Mouse (Mus musculus): ENCODE data around the gene Cntfr. TPM values are rescaled to one million over a fixed set of nuclear protein-coding genes. Genes with fewer than 3 reads are reported as not detected.
A peak's percentile ranks its signal among the peaks of the same experiment; 100 is the strongest.

The Cntfr gene
- polyA plus RNA-seq, 1 experiment: not detected

- Histone ChIP-seq H3K36me3 (ENCODE audit: control insufficient read depth) (no peaks in the 10 kb centered on the region), H3K4me1 (ENCODE audit: control insufficient read depth) (peaks cover 15% of the 10 kb centered on the region), H3K27me3 (ENCODE audit: control insufficient read depth) (no peaks in the 10 kb centered on the region), H3K9me3 (ENCODE audit: control insufficient read depth, low read length) (no peaks in the 10 kb centered on the region), H3K4me3 (replicated peaks) (no peak overlapping the region)
- no peak for TF ChIP-seq TAL1 (IDR thresholded peaks at IDR 0.05; ENCODE audit: low read length)
- no peak for TF ChIP-seq GATA1 (IDR thresholded peaks at IDR 0.05; ENCODE audit: low read length)
Measured at GRCm38 (mm10) chr4:41655525-41655924, 41.4 kb downstream of the Cntfr start.

GRCm38 (mm10) chr4:41654217-41654616 is 42.7 kb downstream of the Cntfr start:
- no peaks in the 10 kb centered on the region for H3K27me3 ChIP-seq (ENCODE audit: control insufficient read depth)
- H3K9me3 ChIP-seq (ENCODE audit: control insufficient read depth, low read length): no peaks in the 10 kb centered on the region
- no peaks in the 10 kb centered on the region for H3K36me3 ChIP-seq (ENCODE audit: control insufficient read depth)
- TF ChIP-seq GATA1 (IDR thresholded peaks at IDR 0.05; ENCODE audit: low read length): no peak
- TF ChIP-seq TAL1 (IDR thresholded peaks at IDR 0.05; ENCODE audit: low read length): no peak
- peaks cover 17% of the 10 kb centered on the region for H3K4me1 ChIP-seq (ENCODE audit: control insufficient read depth)
- no peak overlapping the region for H3K4me3 ChIP-seq (replicated peaks)

DNA sequence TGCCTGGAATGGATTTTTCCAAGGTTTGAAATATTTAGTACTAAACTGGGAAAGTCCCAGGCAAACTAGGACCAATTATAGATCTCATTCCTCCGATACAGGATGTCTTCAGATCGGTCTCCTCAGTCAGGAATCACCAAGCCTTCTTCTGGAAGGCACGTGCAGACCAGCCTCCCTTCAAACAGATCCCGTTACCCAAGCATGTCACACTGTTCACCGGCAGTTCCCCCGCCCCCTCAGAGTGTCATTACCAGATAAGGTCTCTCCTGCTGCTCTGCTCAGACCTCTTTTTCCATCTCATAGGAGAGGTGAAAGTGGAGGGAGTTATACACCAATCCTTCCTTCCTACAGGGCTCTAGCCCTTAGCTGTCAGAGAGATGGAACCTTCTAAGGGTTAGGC is 43.2 kb downstream of the Cntfr start:
- Histone ChIP-seq H3K27me3 (ENCODE audit: control insufficient read depth) (no peaks in the 10 kb centered on the region), H3K4me3 (replicated peaks) (no peak overlapping the region), H3K36me3 (ENCODE audit: control insufficient read depth) (no peaks in the 10 kb centered on the region), H3K9me3 (ENCODE audit: control insufficient read depth, low read length) (no peaks in the 10 kb centered on the region), H3K4me1 (ENCODE audit: control insufficient read depth) (peaks cover 18% of the 10 kb centered on the region)
- TF ChIP-seq GATA1 (IDR thresholded peaks at IDR 0.05; ENCODE audit: low read length) (no peak), TAL1 (IDR thresholded peaks at IDR 0.05; ENCODE audit: low read length) (no peak)

DNA sequence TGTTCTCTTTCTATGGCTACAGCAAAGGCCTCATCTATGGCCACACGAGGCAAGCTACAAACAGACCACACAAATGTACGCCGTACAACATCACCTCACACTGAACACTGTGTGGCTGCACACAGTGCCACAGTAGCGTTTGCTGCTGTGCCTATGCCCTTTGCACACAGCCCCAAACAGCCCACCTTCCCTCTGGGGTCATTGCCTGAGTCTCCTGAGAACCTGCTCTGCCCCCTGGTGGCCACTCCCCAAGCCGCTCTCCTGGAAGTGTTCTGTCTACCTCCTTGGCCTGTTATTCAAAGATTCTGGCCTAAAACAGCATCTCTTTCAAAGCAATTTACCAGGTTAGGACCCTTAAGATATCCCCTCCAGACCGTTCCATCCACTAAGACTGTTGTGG is 43.6 kb downstream of the Cntfr start:
- Histone ChIP-seq H3K36me3 (ENCODE audit: control insufficient read depth) (no peaks in the 10 kb centered on the region), H3K4me1 (ENCODE audit: control insufficient read depth) (peaks cover 19% of the 10 kb centered on the region), H3K4me3 (replicated peaks) (no peak overlapping the region), H3K9me3 (ENCODE audit: control insufficient read depth, low read length) (no peaks in the 10 kb centered on the region), H3K27me3 (ENCODE audit: control insufficient read depth) (no peaks in the 10 kb centered on the region)
- TF ChIP-seq TAL1 (IDR thresholded peaks at IDR 0.05; ENCODE audit: low read length) (no peak), GATA1 (IDR thresholded peaks at IDR 0.05; ENCODE audit: low read length) (no peak)

DNA sequence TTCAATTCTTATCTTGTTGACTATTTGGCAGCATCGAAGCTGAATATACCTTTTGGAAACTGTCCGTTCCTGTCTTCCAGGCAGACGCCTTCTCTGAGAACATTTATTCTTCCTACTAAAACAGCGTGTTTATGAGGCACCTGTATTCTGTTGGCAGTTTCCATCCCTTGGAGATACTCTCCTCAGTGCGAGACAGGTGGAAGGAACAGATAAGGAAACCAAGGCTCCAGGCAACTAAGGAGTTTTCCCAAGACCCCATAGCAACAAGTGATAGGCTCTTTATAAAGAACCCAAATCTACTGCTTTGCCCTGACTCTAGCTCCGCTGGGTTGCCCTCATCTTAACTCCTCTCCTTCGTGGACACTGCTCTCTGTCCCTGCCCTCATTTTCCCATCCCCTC is 48.3 kb downstream of the Cntfr start:
- no peak overlapping the region for H3K4me3 ChIP-seq (replicated peaks)
- peaks cover 17% of the 10 kb centered on the region for H3K4me1 ChIP-seq (ENCODE audit: control insufficient read depth)
- peak; percentile 40; the same call in 2 of the 3 replicates for TF ChIP-seq TAL1 (IDR thresholded peaks at IDR 0.05; ENCODE audit: low read length)
- no peak; the same call in 1 of the 2 replicates for TF ChIP-seq GATA1 (IDR thresholded peaks at IDR 0.05; ENCODE audit: low read length)
- H3K36me3 ChIP-seq (ENCODE audit: control insufficient read depth): no peaks in the 10 kb centered on the region
- H3K27me3 ChIP-seq (ENCODE audit: control insufficient read depth): no peaks in the 10 kb centered on the region
- no peaks in the 10 kb centered on the region for H3K9me3 ChIP-seq (ENCODE audit: control insufficient read depth, low read length)

DNA sequence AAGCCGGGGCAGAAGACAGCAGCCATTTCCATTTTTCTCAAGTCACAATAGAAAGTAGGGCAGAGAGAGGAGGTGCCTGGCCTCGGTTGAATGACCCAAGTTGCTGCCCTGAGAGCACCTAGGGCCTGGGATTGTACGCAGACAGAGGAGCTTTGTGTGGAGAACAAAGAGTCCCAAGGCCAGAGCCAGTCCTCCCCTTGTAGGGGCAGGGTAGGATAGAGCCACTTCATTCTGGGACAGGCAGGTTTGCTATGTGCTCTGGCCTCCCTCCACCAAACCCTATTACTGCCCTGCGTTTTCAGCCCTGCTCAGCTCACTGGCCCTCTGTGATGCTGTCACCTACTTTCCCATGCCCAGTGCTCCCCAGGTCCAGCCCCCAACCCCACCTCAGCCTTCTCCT is 48.7 kb downstream of the Cntfr start:
- Histone ChIP-seq H3K9me3 (ENCODE audit: control insufficient read depth, low read length) (no peaks in the 10 kb centered on the region), H3K4me1 (ENCODE audit: control insufficient read depth) (peaks cover 17% of the 10 kb centered on the region), H3K4me3 (replicated peaks) (no peak overlapping the region), H3K27me3 (ENCODE audit: control insufficient read depth) (no peaks in the 10 kb centered on the region), H3K36me3 (ENCODE audit: control insufficient read depth) (no peaks in the 10 kb centered on the region)
- TF ChIP-seq TAL1 (IDR thresholded peaks at IDR 0.05; ENCODE audit: low read length) (no peak), GATA1 (IDR thresholded peaks at IDR 0.05; ENCODE audit: low read length) (no peak)

DNA sequence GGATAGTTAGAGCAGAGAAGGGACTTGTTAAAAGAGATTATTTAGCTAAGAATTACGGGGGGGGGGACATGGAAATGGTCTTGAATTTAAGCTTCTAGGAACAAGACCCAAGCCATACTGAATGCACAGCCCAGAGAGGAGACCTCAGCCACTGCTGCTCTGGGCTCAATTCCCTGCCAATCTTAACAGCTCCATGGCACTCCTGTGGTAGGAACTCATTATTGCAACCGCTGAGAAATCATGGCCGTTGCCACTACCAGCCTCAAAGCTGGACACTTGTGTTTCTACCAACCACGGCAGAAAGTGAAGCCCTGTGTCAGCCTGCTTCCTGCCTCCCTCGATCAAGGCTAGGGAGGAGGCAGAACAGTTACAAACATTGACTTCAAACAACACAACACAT is 51.4 kb downstream of the Cntfr start:
- H3K9me3 ChIP-seq (ENCODE audit: control insufficient read depth, low read length): no peaks in the 10 kb centered on the region
- H3K4me1 ChIP-seq (ENCODE audit: control insufficient read depth): peaks cover 21% of the 10 kb centered on the region
- TF ChIP-seq TAL1 (IDR thresholded peaks at IDR 0.05; ENCODE audit: low read length): no peak
- TF ChIP-seq GATA1 (IDR thresholded peaks at IDR 0.05; ENCODE audit: low read length): no peak
- H3K36me3 ChIP-seq (ENCODE audit: control insufficient read depth): no peaks in the 10 kb centered on the region
- H3K27me3 ChIP-seq (ENCODE audit: control insufficient read depth): peaks cover 2% of the 10 kb centered on the region; the same call in 1 of the 2 replicates
- no peak overlapping the region for H3K4me3 ChIP-seq (replicated peaks)

DNA sequence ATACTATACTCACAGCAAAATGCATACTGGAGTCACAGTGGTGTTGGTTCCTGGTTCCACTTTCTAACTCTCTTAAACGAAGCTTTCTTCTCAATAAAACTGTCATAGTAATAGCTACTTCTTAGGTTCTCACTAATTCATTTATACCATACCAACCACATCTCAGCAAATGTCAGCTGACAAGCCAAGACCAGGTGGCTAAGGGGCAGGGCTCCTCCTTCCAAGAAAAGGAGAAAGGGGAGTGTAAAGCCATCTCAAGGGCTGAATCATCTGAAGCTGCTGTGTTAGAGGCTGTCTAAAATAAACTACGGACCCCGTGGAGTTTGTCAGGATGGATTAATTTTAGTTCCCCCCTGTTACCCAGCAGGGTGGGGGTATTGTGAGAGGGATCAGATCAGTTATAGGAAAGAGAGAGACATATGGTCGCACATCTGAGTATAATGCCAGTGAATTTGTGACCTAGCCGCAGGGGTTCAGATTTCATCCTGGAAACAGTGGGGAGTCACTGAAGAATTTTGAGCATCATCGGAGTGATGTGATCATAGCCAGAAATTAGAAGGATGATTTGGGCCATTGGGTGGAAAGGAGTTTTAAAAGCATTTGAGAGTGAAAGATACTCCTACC is 55.6 kb downstream of the Cntfr start:
- Histone ChIP-seq H3K9me3 (ENCODE audit: control insufficient read depth, low read length) (no peaks in the 10 kb centered on the region), H3K36me3 (ENCODE audit: control insufficient read depth) (no peaks in the 10 kb centered on the region), H3K4me1 (ENCODE audit: control insufficient read depth) (peaks cover 13% of the 10 kb centered on the region), H3K27me3 (ENCODE audit: control insufficient read depth) (peaks cover 36% of the 10 kb centered on the region), H3K4me3 (replicated peaks) (no peak overlapping the region)
- TF ChIP-seq GATA1 (IDR thresholded peaks at IDR 0.05; ENCODE audit: low read length): no peak
- TF ChIP-seq TAL1 (IDR thresholded peaks at IDR 0.05; ENCODE audit: low read length): no peak

DNA sequence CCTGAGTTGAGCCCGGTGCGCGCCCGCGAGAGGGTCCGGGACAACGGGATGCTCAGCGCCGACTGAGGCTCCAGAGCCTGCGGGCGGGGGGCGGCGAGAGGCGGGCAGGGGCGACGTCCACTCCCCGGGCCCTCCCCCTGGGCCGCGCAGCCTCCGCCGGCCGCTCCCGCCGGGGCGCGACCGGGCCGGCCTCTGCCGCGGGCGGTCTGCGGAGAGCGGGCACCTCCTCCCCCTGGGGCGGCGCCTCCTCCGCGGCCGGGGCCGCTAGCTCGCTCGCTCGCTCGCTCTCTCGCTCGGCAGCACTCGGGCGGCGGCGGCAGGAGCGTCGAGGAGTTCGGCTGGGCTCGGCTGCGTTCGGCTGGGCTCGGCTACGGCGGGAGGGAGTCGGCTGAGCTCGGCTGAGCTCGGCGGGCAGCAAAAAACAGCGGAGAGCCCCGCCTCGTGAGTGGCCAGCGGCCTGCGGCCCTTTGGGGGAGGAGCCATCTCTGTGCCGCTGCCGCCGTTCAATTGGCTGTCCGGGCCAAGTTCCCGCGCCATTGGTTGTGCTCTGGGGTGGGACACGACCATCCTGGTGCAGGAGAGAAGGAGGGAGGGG is 56.9 kb downstream of the Cntfr start, which contains the start of gene Enho:
TSS of gene Enho (minus strand) at position 412 of the 595 bp plus-strand sequence.
- Histone ChIP-seq H3K27me3 (ENCODE audit: control insufficient read depth) (peaks cover 36% of the 10 kb centered on the region), H3K4me1 (ENCODE audit: control insufficient read depth) (peaks cover 13% of the 10 kb centered on the region), H3K4me3 (replicated peaks) (peak within 1 kb of the TSS; percentile 53), H3K9me3 (ENCODE audit: control insufficient read depth, low read length) (no peaks in the 10 kb centered on the region), H3K36me3 (ENCODE audit: control insufficient read depth) (no peaks in the 10 kb centered on the region)
- no peak for TF ChIP-seq GATA1 (IDR thresholded peaks at IDR 0.05; ENCODE audit: low read length)
- TF ChIP-seq TAL1 (IDR thresholded peaks at IDR 0.05; ENCODE audit: low read length): no peak
